Mouse (Mus musculus) CH12.LX (cell line): ENCODE measurements around the gene Prkar1b. TPM values are rescaled to one million over a fixed set of nuclear protein-coding genes. Genes with fewer than 3 reads are reported as not detected.

Experiments used
- DNase-seq: peaks from one replicate; pipeline ENCODE4 v3.0.0-alpha.2; 2013; ENCODE audit errors: extremely low read depth
- H3K27ac ChIP-seq: 2 replicates; pipeline ENCODE4 v1.5.1; 2012; ENCODE audit warnings: low read depth, mild to moderate bottlenecking, control low read depth, moderate library complexity; ENCODE audit not compliant: insufficient read depth
- H3K27me3 ChIP-seq: replicated peaks from 2 replicates; pipeline ENCODE3; 2012; ENCODE audit warnings: inconsistent platforms
- H3K36me3 ChIP-seq, 2 experiments: replicated peaks in 1 of 2; 2 replicates each; pipeline versions ENCODE3 to v1.6.1; 2012; ENCODE audit warnings: inconsistent platforms in 1 of 2, low read length in 1 of 2, mild to moderate bottlenecking in 1 of 2, mixed read lengths in 1 of 2, moderate library complexity in 1 of 2; ENCODE audit not compliant: control insufficient read depth in 1 of 2, insufficient read depth in 1 of 2
- H3K4me1 ChIP-seq, 2 experiments: 2 replicates each; pipeline ENCODE4 v1.6.1; 2012; ENCODE audit warnings: inconsistent platforms in 1 of 2, moderate library complexity in 1 of 2; ENCODE audit not compliant: insufficient read depth in 2 of 2, control insufficient read depth in 1 of 2
- H3K4me2 ChIP-seq: 2 replicates; pipeline ENCODE4 v1.6.1; 2012; ENCODE audit warnings: low read depth, mild to moderate bottlenecking, control low read depth; ENCODE audit not compliant: poor library complexity, insufficient read depth, severe bottlenecking
- H3K4me3 ChIP-seq, 3 experiments: fragments of 150-350 bp in 1 of 3; sonication (generic) in 1 of 3; replicated peaks in 1 of 3; 2 replicates each; pipeline versions ENCODE3 to v1.5.1; 2011 to 2012; ENCODE audit warnings: low read depth in 2 of 3, low read length in 2 of 3, mild to moderate bottlenecking in 2 of 3, moderate library complexity in 2 of 3, control low read depth in 1 of 3, improper control_type of control experiment in 1 of 3, inconsistent platforms in 1 of 3, mixed read lengths in 1 of 3; ENCODE audit not compliant: poor library complexity in 1 of 3
- H3K79me2 ChIP-seq: replicated peaks from 2 replicates; pipeline ENCODE4 v1.6.1; 2012; ENCODE audit warnings: mild to moderate bottlenecking, moderate library complexity; ENCODE audit not compliant: control insufficient read depth, poor library complexity, insufficient read depth, severe bottlenecking; ENCODE audit errors: extremely low read depth
- H3K9ac ChIP-seq: 2 replicates; pipeline ENCODE4 v1.6.1; 2012; ENCODE audit warnings: low read depth, mild to moderate bottlenecking, control low read depth, moderate library complexity; ENCODE audit not compliant: insufficient read depth
- H3K9me3 ChIP-seq: replicated peaks from 2 replicates; pipeline ENCODE3; 2012; ENCODE audit warnings: low read length, inconsistent platforms, mixed read lengths
- BHLHE40 ChIP-seq: IDR thresholded peaks from 2 replicates; pipeline ENCODE4 v1.6.1; 2011; ENCODE audit warnings: mild to moderate bottlenecking, low read depth, low read length, improper control_type of control experiment
- E2F4 ChIP-seq: IDR thresholded peaks from 2 replicates; pipeline ENCODE4 v1.6.1; 2011; ENCODE audit warnings: low read depth, low read length, improper control_type of control experiment; ENCODE audit not compliant: insufficient replicate concordance
- ELF1 ChIP-seq: IDR thresholded peaks from 2 replicates; pipeline ENCODE4 v1.6.1; 2014; ENCODE audit warnings: low read depth, mild to moderate bottlenecking, inconsistent platforms, low read length, improper control_type of control experiment
- EP300 ChIP-seq: IDR thresholded peaks from 2 replicates; pipeline ENCODE4 v1.6.1; 2011; ENCODE audit warnings: low read length, improper control_type of control experiment
- ETS1 ChIP-seq: conservative IDR thresholded peaks from 2 replicates; pipeline ENCODE4 v1.6.1; 2012; ENCODE audit warnings: low read depth, mild to moderate bottlenecking, inconsistent platforms, low read length, improper control_type of control experiment, moderate library complexity
- HCFC1 ChIP-seq: IDR thresholded peaks from 2 replicates; pipeline ENCODE4 v1.6.1; 2012; ENCODE audit warnings: low read depth, mild to moderate bottlenecking, inconsistent platforms, low read length, improper control_type of control experiment
- JUN ChIP-seq: IDR thresholded peaks from 2 replicates; pipeline ENCODE4 v1.6.1; 2011; ENCODE audit warnings: low read depth, mild to moderate bottlenecking, low read length, improper control_type of control experiment, moderate library complexity; ENCODE audit not compliant: insufficient read depth
- KAT2A ChIP-seq: IDR thresholded peaks from 2 replicates; pipeline ENCODE4 v1.6.1; 2012; ENCODE audit warnings: low read length, improper control_type of control experiment, inconsistent platforms; ENCODE audit not compliant: insufficient replicate concordance
- MAFK ChIP-seq: IDR thresholded peaks from 2 replicates; pipeline ENCODE4 v1.6.1; 2011; ENCODE audit warnings: low read length, improper control_type of control experiment; ENCODE audit not compliant: insufficient replicate concordance
- MAX ChIP-seq: IDR thresholded peaks from 2 replicates; pipeline ENCODE4 v1.6.1; 2011; ENCODE audit warnings: low read length, improper control_type of control experiment
- MAZ ChIP-seq: IDR thresholded peaks from 2 replicates; pipeline ENCODE4 v1.6.1; 2012; ENCODE audit warnings: low read depth, mild to moderate bottlenecking, inconsistent platforms, low read length, improper control_type of control experiment, moderate library complexity
- MEF2A ChIP-seq: IDR thresholded peaks from 2 replicates; pipeline ENCODE4 v1.6.1; 2014; ENCODE audit warnings: low read depth, mild to moderate bottlenecking, inconsistent platforms, low read length, improper control_type of control experiment, borderline replicate concordance
- MXI1 ChIP-seq: IDR thresholded peaks from 2 replicates; pipeline ENCODE4 v1.6.1; 2011; ENCODE audit warnings: mild to moderate bottlenecking, low read depth, low read length, improper control_type of control experiment
- NELFE ChIP-seq: IDR thresholded peaks from 2 replicates; pipeline ENCODE4 v1.6.1; 2011; ENCODE audit warnings: low read depth, low read length, improper control_type of control experiment
- NRF1 ChIP-seq: IDR thresholded peaks from 2 replicates; pipeline ENCODE4 v1.6.1; 2014; ENCODE audit warnings: low read depth, mild to moderate bottlenecking, inconsistent platforms, low read length, improper control_type of control experiment, moderate library complexity
- POLR2AphosphoS2 ChIP-seq: IDR thresholded peaks from 2 replicates; pipeline ENCODE4 v1.6.1; 2011; ENCODE audit warnings: low read depth, low read length, improper control_type of control experiment
- SIN3A ChIP-seq: IDR thresholded peaks from 2 replicates; pipeline ENCODE4 v1.6.1; 2012; ENCODE audit warnings: low read length, improper control_type of control experiment, inconsistent platforms
- SMC3 ChIP-seq: IDR thresholded peaks from 2 replicates; pipeline ENCODE4 v1.6.1; 2011; ENCODE audit warnings: low read depth, low read length, improper control_type of control experiment
- TBP ChIP-seq: conservative IDR thresholded peaks from 2 replicates; pipeline ENCODE4 v1.6.1; 2011; ENCODE audit warnings: low read depth, low read length, improper control_type of control experiment
- TCF12 ChIP-seq: IDR thresholded peaks from 2 replicates; pipeline ENCODE4 v1.6.1; 2014; ENCODE audit warnings: low read depth, mild to moderate bottlenecking, inconsistent platforms, low read length, improper control_type of control experiment
- USF1 ChIP-seq: IDR thresholded peaks from 2 replicates; pipeline ENCODE4 v1.6.1; 2014; ENCODE audit warnings: low read depth, mild to moderate bottlenecking, inconsistent platforms, low read length, improper control_type of control experiment
- ZC3H11A ChIP-seq: IDR thresholded peaks from 2 replicates; pipeline ENCODE4 v1.6.1; 2012; ENCODE audit warnings: low read depth, mild to moderate bottlenecking, inconsistent platforms, low read length, improper control_type of control experiment
- ZKSCAN1 ChIP-seq: IDR thresholded peaks from 2 replicates; pipeline ENCODE4 v1.6.1; 2012; ENCODE audit warnings: low read depth, inconsistent platforms, low read length, improper control_type of control experiment, borderline replicate concordance
- ZMIZ1 ChIP-seq: IDR thresholded peaks from 2 replicates; pipeline ENCODE4 v1.6.1; 2012; ENCODE audit warnings: low read depth, mild to moderate bottlenecking, inconsistent platforms, low read length, improper control_type of control experiment
- dilution Hi-C: fragments of 300-500 bp; cut with MboI; formaldehyde crosslinking; loops from 2 replicates; pipeline ENCODE4 v1.14.3; 2020; ENCODE audit warnings: low sequenced_read_pairs; ENCODE audit not compliant: extremely low pct_unique_long_range_greater_than_20kb, extremely low pct_ligation_motif_present
- in situ Hi-C: fragments of 300-500 bp; cut with MboI; formaldehyde crosslinking; loops from 3 replicates; pipeline ENCODE4 v1.14.3; 2019; ENCODE audit warnings: low sequenced_read_pairs, low pct_ligation_motif_present, low pct_unique_long_range_greater_than_20kb, mixed read lengths
- polyA plus RNA-seq: library from polyadenylated mRNA; unstranded; fragments of >175 nt; gene quantifications from 2 replicates; pipeline ENCODE4 v1.2.1, GENCODE M21; 2012; ENCODE audit warnings: low read depth; ENCODE audit not compliant: insufficient read length
- total RNA-seq, 2 experiments: library from RNA; depleted of rRNA; stranded (reverse); fragments of 300-350 nt in 1 of 2; fragments of >200 nt in 1 of 2; gene quantifications; 2 replicates each; pipeline ENCODE4 v1.2.3; 2012 to 2014

Prkar1b gene
- total and polyA plus RNA-seq, 3 experiments: not detected

- H3K4me1 ChIP-seq: peaks cover 0 to 13% of the 10 kb centered on the region in 2 experiments; a peak in 2 of 4 replicates
- no peak overlapping the region for H3K27ac ChIP-seq
- dilution Hi-C loops (no loop called here), in situ Hi-C loops (no loop called here)
- TF ChIP-seq SIN3A (no peak), HCFC1 (no peak), MAX (no peak), JUN (no peak), USF1 (no peak), KAT2A (no peak), MAZ (no peak), ETS1 (no peak), MXI1 (no peak), MEF2A (no peak), NELFE (no peak), E2F4 (no peak), MAFK (no peak)
- DNase-seq: no peak
- no peaks in the 10 kb centered on the region for H3K79me2 ChIP-seq
- H3K4me2 ChIP-seq: no peak overlapping the region
- no peak overlapping the region for H3K9ac ChIP-seq
- H3K36me3 ChIP-seq: no peaks in the 10 kb centered on the region
- H3K27me3 ChIP-seq: no peaks in the 10 kb centered on the region
- no peak overlapping the region for H3K4me3 ChIP-seq
- no peaks in the 10 kb centered on the region for H3K9me3 ChIP-seq
Observed at GRCm38 (mm10) chr5:139035171-139035570, 114.6 kb downstream of the Prkar1b start.

GRCm38 (mm10) chr5:139034746-139035145, 115.1 kb downstream of the Prkar1b start:
- no peak overlapping the region for H3K9ac ChIP-seq
- no peaks in the 10 kb centered on the region for H3K36me3 ChIP-seq
- in situ Hi-C loops (no loop called here), dilution Hi-C loops (no loop called here)
- TF ChIP-seq EP300 (no peak), ELF1 (no peak), ZKSCAN1 (no peak), SIN3A (no peak), POLR2AphosphoS2 (no peak), MAFK (no peak), NRF1 (no peak), ZC3H11A (no peak), BHLHE40 (no peak), TBP (no peak), ZMIZ1 (no peak), TCF12 (no peak), MAZ (no peak), SMC3 (no peak)
- H3K27ac ChIP-seq: no peak overlapping the region
- no peak overlapping the region for H3K4me2 ChIP-seq
- no peak overlapping the region for H3K4me3 ChIP-seq
- no peak for DNase-seq
- no peaks in the 10 kb centered on the region for H3K9me3 ChIP-seq
- peaks cover 0 to 13% of the 10 kb centered on the region in 2 experiments; a peak in 2 of 4 replicates for H3K4me1 ChIP-seq
- no peaks in the 10 kb centered on the region for H3K79me2 ChIP-seq
- no peaks in the 10 kb centered on the region for H3K27me3 ChIP-seq
